Mouse (Mus musculus) induced T-regulatory cell, adult 2 months (primary cell): ENCODE measurements around the gene Trmt44.
A peak's percentile ranks its signal among the peaks of the same experiment; 100 is the strongest.
"Not testable (repeated sequence)": the region's sequence is repeated elsewhere in the genome, so short reads cannot be mapped to it uniquely, and the experiment has no call there.

Source experiments
- DNase-seq: peaks from one replicate; pipeline ENCODE4 v3.0.0-alpha.2; 2012; ENCODE audit warnings: low read depth

The Trmt44 gene

DNA sequence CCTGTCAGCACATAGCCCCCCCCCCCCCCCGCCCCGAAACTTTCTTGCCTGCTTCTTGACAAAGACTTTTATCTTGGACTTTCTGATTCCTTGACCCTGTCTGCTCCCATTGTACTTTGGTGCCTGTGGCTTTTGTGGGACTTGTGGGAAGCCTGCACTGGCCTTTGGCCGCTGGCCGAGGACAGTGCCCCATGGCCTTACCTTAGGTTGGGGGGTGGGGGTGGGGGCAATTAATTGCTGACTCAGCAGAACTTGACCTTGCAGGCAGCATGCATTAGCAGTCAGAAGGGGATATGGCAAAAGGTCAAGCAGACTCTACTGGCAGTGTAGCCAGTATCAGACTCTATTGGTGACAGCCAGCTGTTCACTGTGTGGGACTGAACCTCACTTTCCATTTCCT lies 16.6 kb upstream of the Trmt44 start:
- no peak for DNase-seq

DNA sequence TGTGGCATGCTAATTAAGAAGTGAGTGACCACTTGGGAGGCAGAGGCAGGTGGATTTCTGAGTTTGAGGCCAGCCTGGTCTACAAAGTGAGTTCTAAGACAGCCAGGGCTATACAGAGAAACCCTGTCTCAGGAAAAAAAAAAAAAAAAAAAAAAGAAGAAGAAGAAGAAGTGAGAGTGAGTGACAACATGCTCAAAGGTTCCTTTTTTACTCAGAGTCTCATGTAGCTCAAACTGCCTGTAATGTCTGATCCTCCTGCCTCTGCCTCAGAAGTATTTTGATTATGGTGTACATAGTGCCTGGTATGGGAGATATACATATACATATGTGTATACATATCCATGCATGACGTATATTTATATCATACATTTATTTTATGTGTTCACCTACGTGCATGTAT lies 9.4 kb upstream of the Trmt44 start:
- DNase-seq: not testable (repeated sequence)

DNA sequence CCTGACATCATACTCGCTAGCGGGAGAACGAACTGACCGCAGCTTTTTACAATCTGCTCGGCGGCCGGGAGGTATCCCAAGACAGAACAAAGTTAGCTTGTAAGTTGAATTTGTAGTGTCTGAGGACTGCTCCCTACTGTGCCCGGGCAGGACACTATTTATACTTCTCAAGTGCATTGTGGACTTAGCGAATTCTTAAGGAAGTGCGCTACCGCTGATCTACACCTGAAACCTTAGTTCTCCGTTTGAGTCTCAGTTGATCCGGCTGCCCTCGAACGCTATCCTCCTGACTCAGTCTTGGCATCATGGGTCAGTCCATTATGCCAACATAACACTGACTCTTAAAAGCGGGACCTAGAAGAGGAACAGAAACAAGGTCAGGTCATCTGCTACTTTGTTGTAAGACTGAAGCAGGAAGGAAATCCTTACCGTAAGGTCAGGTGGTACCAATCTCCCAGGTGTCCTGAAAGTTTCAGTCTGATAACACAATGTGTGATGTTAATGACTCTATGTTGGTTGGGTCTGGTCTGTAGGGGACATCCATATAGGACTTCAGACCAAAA lies 8.4 kb upstream of the Trmt44 start:
- no peak for DNase-seq

GRCm38 (mm10) chr5:35582445-35583220 lies 7.8 kb upstream of the Trmt44 start, which contains the start of gene Acox3:
Acox3 (plus strand) TSS chr5:35583040.
- peak; percentile 96 for DNase-seq

DNA sequence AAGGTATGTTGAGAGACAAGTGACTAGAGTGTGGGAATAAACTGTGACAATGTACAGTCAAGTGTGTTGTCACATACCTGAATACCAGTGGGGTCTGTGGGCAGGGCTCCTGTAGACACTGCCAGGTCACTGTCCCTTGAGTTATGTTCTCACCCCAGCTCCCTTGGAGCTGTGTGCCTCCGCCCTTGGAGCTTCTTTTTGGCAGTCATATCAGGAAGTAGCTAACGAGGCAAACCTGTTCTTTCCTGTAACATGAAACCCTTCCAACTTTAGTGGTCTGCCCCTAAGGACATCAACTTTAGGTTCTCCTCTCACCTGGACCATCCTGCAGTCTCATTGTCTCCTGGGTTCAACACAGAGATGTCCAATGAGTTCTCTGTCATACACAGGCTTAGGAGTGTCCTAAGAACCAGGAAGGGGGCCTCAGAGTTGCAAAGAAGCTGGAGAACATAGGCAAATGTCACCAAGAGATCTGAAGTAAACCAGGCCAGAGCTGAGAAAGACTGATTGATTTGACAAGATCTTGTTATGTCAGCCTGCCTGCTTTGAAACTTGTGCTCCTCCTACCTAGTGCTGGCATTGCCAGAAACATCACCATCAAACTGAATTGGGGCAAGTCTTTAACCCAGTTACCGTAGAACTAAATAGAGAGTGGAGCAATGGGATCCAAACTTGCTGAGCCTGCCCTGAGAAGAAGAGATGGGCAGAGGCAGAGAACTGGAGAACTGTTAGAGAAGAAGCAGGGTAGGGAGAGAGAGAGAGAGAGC lies 5.5 kb upstream of the Trmt44 start:
- no peak for DNase-seq

DNA sequence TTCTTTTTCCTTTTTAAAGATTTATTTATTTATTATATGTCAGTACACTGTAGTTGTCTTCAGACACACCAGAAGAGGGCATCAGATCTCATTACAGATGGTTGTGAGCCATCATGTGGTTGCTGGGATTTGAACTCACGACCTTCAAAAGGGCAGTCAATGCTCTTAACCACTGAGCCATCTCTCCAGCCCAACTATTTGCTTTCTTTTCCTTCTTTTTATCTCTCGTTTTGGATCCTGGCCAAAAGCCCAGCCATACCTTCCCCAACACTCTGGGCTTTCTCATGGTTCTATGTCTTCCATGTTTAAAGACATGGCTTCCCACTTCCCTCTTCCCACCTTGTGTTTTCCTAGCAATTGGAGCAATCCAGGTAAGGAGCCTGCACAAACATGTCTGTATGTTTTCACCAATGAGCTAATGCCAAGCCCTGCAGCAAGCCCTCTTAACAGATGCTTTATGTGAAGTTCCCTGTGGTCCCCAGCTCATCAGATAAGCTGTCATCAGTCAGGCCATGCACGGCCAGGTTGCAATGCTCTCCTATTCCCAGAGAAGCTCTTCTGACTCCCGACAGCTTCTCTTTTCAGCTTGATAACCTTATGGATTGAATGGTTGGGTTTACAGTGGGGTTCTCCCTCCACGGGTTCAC lies 4.5 kb upstream of the Trmt44 start:
- no peak for DNase-seq

- no peak for DNase-seq
Measured at GRCm38 (mm10) chr5:35578411-35578810, 3.5 kb upstream of the Trmt44 start.

GRCm38 (mm10) chr5:35576409-35577020 lies 1.6 kb upstream of the Trmt44 start:
- DNase-seq: no peak

DNA sequence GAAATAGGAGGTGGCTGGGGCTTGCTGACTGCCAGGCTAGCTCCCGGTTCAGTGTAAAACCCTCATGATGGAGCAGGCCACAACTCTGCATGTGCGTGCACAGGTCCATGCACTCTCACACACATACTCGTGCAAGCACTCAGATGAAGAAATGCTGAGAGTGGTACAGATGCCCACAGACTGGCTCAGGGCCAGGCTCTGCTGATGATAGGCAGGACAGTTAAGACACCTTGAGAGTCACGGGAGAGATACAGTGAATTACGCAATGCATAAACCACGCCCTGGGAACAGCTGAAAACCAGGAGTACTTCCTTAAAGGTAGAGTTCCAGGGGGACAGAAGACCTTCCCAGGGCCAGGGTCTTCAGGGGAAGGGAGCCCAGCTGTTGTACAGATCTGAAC lies 3.3 kb downstream of the Trmt44 start:
- no peak for DNase-seq

DNA sequence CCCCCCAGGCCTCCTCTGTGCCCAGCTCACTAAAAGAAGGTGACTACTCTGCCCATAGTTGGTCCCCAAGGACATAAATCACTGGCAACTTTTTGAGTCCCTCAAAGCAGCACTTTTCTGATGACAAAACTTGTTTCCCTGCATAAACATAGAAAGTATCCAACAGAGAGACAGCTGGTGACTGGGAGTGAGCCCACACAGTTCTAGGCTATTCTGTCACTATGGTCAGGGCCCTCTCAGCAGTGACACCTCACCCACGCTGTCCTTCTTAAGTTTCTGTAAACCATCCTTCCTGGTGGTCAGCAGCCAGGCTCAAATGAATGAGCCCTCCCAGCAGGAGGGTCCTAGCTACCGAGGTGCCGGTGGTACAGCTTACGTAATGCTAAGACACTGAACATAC lies 8.2 kb downstream of the Trmt44 start:
- no peak for DNase-seq

DNA sequence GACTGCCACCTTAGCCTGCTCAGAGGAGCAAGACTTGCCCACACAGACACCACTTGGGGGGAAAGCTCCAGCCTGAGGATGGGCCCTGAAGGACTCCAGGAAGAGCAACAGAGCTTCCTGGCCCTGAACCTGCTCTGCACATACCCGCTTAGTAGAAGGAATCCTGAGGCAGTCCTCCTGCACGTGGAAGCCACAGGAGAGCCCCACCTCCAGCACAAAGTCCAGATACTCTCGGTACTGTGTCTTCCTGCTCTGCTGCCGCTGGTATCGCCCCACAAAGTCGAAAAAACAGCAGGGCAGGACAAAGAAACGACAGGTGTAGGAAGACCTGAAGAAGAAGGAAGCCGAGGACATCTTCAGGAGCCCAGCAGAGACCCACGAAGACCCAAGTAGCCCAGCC lies 9.7 kb downstream of the Trmt44 start:
- DNase-seq: no peak

GRCm38 (mm10) chr5:35563449-35563848 lies 11.4 kb downstream of the Trmt44 start:
- DNase-seq: peak; percentile 69

DNA sequence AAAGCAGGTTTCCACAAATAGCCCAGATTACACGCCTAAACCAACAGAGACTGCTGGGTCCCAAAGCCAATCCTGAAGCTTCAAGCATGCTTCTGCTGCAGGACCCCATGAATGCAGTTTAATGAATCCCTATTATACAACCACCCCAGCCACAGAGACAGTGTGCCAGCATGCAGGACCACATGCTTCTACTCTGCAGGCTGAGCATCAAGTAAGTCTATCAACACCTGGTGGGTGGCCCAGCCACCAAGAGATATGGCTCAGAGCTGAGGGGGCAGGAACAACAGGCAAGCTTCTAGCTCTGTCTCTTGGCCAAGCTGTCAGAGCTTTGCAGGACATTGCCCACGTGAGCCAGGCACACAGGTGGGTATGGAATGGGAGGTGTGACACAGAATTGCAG lies 12.3 kb downstream of the Trmt44 start:
- no peak for DNase-seq

GRCm38 (mm10) chr5:35559447-35559846 lies 15.4 kb downstream of the Trmt44 start:
- no peak for DNase-seq

- no peak for DNase-seq
Measured at GRCm38 (mm10) chr5:35557946-35558621, 16.8 kb downstream of the Trmt44 start.

DNA sequence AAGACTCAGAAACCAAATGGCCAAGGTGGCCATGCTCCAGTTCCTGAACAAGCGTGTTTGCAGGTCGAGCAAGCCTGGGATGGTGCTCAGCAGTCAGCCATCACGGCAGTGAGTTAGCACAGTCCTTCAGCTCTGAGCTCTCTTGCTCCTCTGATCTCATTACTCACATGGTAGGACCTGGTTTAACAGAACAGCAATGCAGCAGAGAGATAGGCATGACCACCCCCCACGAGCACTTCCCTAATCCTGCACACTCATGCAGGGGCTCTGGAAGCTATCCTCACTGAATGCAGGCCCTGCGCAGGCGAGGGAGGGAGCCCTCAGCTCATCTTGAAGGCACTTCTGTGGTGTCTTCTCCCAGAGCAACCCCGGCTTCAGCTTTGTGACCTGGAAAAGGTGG lies 18.5 kb downstream of the Trmt44 start:
- DNase-seq: no peak

- DNase-seq: no peak
Measured at GRCm38 (mm10) chr5:35552838-35553539, 21.9 kb downstream of the Trmt44 start.

DNA sequence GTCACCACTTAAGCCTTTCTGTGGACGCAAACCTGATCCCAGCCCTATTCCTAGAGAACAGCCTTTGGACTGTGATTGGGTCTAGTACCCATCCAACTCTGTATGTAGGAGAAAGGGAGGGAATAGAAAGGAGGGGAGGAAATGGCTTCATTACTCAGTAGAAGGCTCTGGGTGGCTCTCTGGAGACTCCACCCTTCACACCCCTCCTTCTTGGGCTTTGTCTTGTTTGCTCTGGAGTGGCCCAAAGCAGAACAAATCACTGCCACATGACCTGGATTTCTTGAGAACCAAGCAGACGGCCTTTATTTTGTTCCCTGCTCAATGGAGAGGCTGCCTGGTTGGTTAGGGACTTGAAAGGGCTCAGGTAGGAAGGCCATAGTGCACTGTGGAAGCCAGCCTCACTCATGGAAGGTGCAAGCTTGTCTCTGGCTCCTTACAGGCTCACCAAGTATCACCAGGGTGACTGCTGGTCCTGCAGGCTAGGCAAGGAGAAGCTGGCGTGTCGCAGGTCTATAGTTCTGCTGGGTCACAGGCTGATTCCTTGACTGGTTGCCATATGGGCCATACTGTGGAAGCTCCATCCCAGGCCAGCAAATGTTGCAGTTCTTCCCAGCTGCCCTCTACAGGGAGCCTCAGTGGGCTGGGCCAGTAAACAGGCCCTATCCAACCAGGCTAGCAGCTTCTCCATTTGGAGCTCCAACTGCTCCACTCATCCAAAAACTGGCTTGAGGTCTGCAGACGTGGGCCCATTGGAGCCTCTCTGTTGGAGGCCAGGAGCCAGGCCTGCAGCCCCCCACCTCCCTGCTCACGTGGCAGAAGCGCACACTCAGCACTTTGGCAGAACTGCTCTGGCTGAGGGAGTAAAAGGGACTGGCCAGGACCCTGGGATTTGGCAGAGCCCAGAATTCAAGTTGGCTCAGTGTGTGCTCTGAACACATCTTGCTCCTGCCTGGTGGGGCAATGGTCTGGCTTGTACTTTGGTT lies 22.7 kb downstream of the Trmt44 start:
- no peak for DNase-seq

- no peak for DNase-seq
Measured at GRCm38 (mm10) chr5:35546127-35546526, 28.7 kb downstream of the Trmt44 start.
